Mouse (Mus musculus): Measurements from ENCODE around the gene Hecw2. TPM values are rescaled to one million over a fixed set of nuclear protein-coding genes. Genes with fewer than 3 reads are reported as not detected.

The Hecw2 gene
- polyA plus RNA-seq (2015; fragmentation: Nextera tagmentation; extraction: Ambion mirVana) = 8.3 and 10.2 TPM in 2 replicates

GRCm38 (mm10) chr1:54194954-54195305 is at the start of gene Hecw2:
Gene Hecw2 (minus strand): TSS chr1:54195168.
- peak within 1 kb of the TSS; percentile 98 for H3K27ac ChIP-seq (replicated peaks)
- H3K9ac ChIP-seq = peak within 1 kb of the TSS; percentile 94
- under 1% methylated on average over 38 of the region's 38 CpGs for WGBS

DNA sequence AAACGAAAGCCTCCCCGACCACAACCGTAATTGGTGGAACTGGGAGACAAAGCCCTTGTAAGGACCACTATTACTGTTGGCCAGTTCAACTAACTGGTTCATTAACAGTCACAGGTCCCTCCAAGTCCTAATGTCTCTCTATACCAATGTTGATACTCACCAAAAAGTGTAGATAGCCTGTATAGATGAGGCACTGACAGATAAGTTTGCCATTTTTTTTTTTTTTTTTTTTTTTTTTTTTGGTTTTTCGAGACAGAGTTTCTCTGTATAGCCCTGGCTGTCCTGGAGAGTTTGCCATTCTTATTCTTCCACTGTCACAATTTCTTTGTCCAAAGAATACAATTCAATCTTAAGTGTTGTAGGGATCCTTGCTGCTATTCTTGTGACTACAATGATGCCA is 47.8 kb upstream of the Hecw2 start:
- Histone ChIP-seq H3K27ac (replicated peaks) (no peak overlapping the region), H3K9me3 (no peaks in the 10 kb centered on the region), H3K4me3 (no peak overlapping the region), H3K4me2 (no peak overlapping the region), H3K4me1 (replicated peaks) (no peaks in the 10 kb centered on the region), H3K27me3 (no peaks in the 10 kb centered on the region), H3K36me3 (no peaks in the 10 kb centered on the region), H3K9ac (no peak overlapping the region)
- 91% methylated on average over 4 of the region's 4 CpGs for WGBS
- no peak for ATAC-seq (ENCODE audit: low read depth)

More at GRCm38 (mm10) chr1:54194954-54195305, at the start of gene Hecw2:
- peak within 1 kb of the TSS; percentile 89 for H3K4me3 ChIP-seq
- ATAC-seq (ENCODE audit: low read depth) = peak; percentile 90
- no peaks in the 10 kb centered on the region for H3K36me3 ChIP-seq
- H3K4me2 ChIP-seq = peak within 1 kb of the TSS; percentile 57
- peaks cover 12% of the 10 kb centered on the region; the same call in 1 of the 2 replicates for H3K27me3 ChIP-seq
- no peaks in the 10 kb centered on the region for H3K9me3 ChIP-seq
- peaks cover 19% of the 10 kb centered on the region for H3K4me1 ChIP-seq (replicated peaks)

- H3K27ac ChIP-seq (replicated peaks) = no peak overlapping the region
- H3K9ac ChIP-seq = no peak overlapping the region
- H3K9me3 ChIP-seq = no peaks in the 10 kb centered on the region
- H3K36me3 ChIP-seq = no peaks in the 10 kb centered on the region
- 95% methylated on average over 3 of the region's 3 CpGs for whole genome bisulfite sequencing
- H3K4me3 ChIP-seq = no peak overlapping the region
- H3K4me1 ChIP-seq (replicated peaks) = no peaks in the 10 kb centered on the region
- no peaks in the 10 kb centered on the region for H3K27me3 ChIP-seq
- ATAC-seq (ENCODE audit: low read depth) = no peak
- H3K4me2 ChIP-seq = no peak overlapping the region
These were observed 25.3 kb upstream of the Hecw2 start for GRCm38 (mm10) chr1:54220273-54220672.

DNA sequence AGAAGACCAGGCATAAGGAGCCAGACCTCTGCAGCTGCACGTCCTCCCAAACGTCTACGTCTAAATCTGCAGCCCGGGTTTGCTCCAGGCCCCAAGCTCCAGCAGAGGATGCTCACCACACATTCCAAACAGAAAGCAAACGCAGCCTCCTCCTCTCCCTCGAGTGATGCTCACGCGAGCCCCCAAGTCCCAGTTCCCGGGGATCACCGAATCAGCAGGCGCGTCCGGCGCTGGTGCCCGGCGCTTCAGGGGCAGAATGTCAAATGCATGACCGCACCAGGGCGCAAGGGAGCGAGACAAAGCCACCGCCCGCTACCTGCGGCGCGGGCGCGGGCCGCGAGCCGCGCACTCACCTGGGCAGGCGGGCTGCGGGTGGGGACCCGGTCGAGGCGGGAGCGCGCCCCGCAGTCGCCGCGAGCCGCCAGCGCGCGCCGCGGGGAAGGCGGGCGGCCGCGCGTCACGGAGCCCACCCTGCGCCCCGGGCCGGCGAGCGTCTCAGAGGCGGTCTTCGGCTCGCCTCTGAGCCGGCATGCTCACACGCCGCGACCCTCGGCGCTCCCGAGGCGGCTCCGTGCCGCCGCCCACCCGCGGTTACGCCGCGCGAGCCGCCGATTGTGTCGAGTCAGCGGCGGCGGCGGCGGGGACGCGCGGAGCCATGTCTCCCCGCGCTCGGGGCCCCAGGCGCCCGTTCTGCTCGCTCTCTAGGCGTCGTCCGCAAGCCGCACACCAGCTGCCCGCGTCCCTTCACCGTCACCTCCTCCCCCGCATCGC is 600 bp downstream of the Hecw2 start:
- H3K4me1 ChIP-seq (replicated peaks) = peaks cover 19% of the 10 kb centered on the region
- peak; percentile 92 for ATAC-seq (ENCODE audit: low read depth)
- H3K27me3 ChIP-seq = peaks cover 12% of the 10 kb centered on the region; the same call in 1 of the 2 replicates
- peak overlapping the region; percentile 89 for H3K4me3 ChIP-seq
- WGBS = 1% methylated on average over 91 of the region's 104 CpGs
- H3K27ac ChIP-seq (replicated peaks) = peak overlapping the region; percentile 98
- peak overlapping the region; percentile 94 for H3K9ac ChIP-seq
- no peaks in the 10 kb centered on the region for H3K36me3 ChIP-seq
- no peaks in the 10 kb centered on the region for H3K9me3 ChIP-seq
- peak overlapping the region; percentile 57 for H3K4me2 ChIP-seq

- peaks cover 12% of the 10 kb centered on the region; the same call in 1 of the 2 replicates for H3K27me3 ChIP-seq
- ATAC-seq (ENCODE audit: low read depth) = no peak
These were observed 1.7 kb downstream of the Hecw2 start for GRCm38 (mm10) chr1:54193191-54193770.

DNA sequence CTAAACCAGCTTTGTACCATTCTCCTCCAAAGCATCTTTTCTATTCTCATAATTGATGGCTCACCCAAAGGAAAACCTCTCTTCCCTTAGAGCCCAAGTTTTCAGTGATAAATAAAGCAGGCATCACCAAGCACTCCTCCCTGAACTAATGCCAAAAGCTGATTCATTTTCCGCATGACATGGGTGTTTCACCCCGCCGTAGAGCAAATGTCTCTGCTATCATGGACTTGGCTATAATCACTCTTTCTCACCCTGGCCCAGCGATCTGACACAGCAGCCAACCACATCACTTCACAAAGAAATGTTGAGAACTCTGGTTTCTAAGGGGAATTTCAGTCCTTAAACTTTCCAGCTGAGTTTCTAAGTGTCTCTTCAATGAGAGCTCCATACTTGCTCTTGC is 7.4 kb downstream of the Hecw2 start:
- Histone ChIP-seq H3K27ac (replicated peaks) (no peak overlapping the region), H3K4me2 (no peak overlapping the region), H3K9me3 (no peaks in the 10 kb centered on the region), H3K27me3 (no peaks in the 10 kb centered on the region), H3K4me1 (replicated peaks) (peaks cover 5% of the 10 kb centered on the region; the same call in 1 of the 2 replicates), H3K36me3 (no peaks in the 10 kb centered on the region), H3K4me3 (no peak overlapping the region), H3K9ac (no peak overlapping the region)
- WGBS = 76% methylated on average over 4 of the region's 4 CpGs
- ATAC-seq (ENCODE audit: low read depth) = no peak

More at GRCm38 (mm10) chr1:54193191-54193770, 1.7 kb downstream of the Hecw2 start:
- 22% methylated on average over 7 of the region's 7 CpGs for WGBS
- H3K27ac ChIP-seq (replicated peaks) = 0 out of 2 replicates have a peak overlapping the region, but pooled peaks have one; percentile 28
- H3K4me2 ChIP-seq = peak overlapping the region; percentile 57
- no peaks in the 10 kb centered on the region for H3K36me3 ChIP-seq
- H3K4me3 ChIP-seq = peak overlapping the region; percentile 89
- no peaks in the 10 kb centered on the region for H3K9me3 ChIP-seq
- 0 out of 2 replicates have a peak overlapping the region, but pooled peaks have one; percentile 31 for H3K9ac ChIP-seq
- H3K4me1 ChIP-seq (replicated peaks) = peaks cover 19% of the 10 kb centered on the region

- WGBS = 64% methylated on average over 3 of the region's 3 CpGs
- Histone ChIP-seq H3K36me3 (no peaks in the 10 kb centered on the region), H3K27me3 (no peaks in the 10 kb centered on the region), H3K4me3 (no peak overlapping the region), H3K4me2 (no peak overlapping the region), H3K27ac (replicated peaks) (no peak overlapping the region), H3K4me1 (replicated peaks) (no peaks in the 10 kb centered on the region), H3K9ac (no peak overlapping the region), H3K9me3 (no peaks in the 10 kb centered on the region)
- ATAC-seq (ENCODE audit: low read depth) = no peak
These were observed 8.6 kb downstream of the Hecw2 start for GRCm38 (mm10) chr1:54186347-54186746.

DNA sequence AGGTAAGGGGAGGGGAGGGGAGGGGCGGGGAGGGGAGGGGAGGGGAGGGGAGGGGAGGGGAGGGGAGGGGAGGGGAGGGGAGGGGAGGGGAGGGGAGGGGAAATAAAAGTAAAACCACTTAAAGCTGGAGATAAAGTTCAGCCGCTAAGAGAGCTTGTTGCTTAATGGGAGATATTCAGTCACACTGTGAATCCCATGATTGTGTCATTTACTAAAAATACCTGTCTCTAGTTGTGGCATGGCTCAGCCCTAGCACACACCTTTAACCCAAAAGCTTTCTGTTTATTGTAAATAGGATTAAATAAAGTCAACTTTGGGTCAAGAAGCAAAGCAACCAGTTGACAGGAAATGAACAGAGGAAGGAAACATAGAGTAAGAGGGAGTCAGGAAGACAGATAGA is 14.3 kb downstream of the Hecw2 start:
- Histone ChIP-seq H3K4me2 (no peak overlapping the region), H3K36me3 (no peaks in the 10 kb centered on the region), H3K4me3 (no peak overlapping the region), H3K9me3 (no peaks in the 10 kb centered on the region), H3K27ac (replicated peaks) (no peak overlapping the region), H3K27me3 (no peaks in the 10 kb centered on the region), H3K4me1 (replicated peaks) (no peaks in the 10 kb centered on the region), H3K9ac (no peak overlapping the region)
- no peak for ATAC-seq (ENCODE audit: low read depth)
- WGBS = 77% methylated on average over 1 of the region's 2 CpGs

GRCm38 (mm10) chr1:54179179-54179578 is 15.8 kb downstream of the Hecw2 start:
- Histone ChIP-seq H3K4me1 (replicated peaks) (no peaks in the 10 kb centered on the region), H3K27ac (replicated peaks) (no peak overlapping the region), H3K27me3 (no peaks in the 10 kb centered on the region), H3K36me3 (no peaks in the 10 kb centered on the region), H3K4me3 (no peak overlapping the region), H3K4me2 (no peak overlapping the region), H3K9me3 (no peaks in the 10 kb centered on the region), H3K9ac (no peak overlapping the region)
- ATAC-seq (ENCODE audit: low read depth) = no peak
- 91% methylated on average over 7 of the region's 7 CpGs for WGBS

DNA sequence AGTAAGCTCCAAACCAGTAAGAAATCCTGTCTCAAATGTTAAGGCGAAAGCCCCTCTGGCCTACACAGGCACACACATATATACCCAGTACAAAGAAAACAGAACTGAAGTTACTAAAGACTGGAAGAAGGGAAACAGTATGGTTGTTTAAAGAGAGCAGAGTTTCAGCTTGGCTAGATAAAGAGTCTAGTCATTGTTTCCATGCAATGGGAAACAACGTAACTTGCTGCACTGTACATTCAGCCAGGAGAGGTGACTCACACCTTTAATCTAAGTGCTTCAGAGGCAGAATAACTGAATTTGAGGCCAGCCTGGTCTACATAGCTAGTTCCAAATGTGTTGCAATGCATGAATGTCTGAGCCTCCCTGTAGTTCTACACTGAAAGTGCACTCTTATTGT is 18.4 kb downstream of the Hecw2 start:
- H3K9ac ChIP-seq = no peak overlapping the region
- no peaks in the 10 kb centered on the region for H3K36me3 ChIP-seq
- no peaks in the 10 kb centered on the region for H3K9me3 ChIP-seq
- H3K4me1 ChIP-seq (replicated peaks) = no peaks in the 10 kb centered on the region
- no peak overlapping the region for H3K4me3 ChIP-seq
- no peaks in the 10 kb centered on the region for H3K27me3 ChIP-seq
- H3K4me2 ChIP-seq = no peak overlapping the region
- 97% methylated on average over 2 of the region's 2 CpGs for WGBS
- H3K27ac ChIP-seq (replicated peaks) = no peak overlapping the region
- ATAC-seq (ENCODE audit: low read depth) = no peak

DNA sequence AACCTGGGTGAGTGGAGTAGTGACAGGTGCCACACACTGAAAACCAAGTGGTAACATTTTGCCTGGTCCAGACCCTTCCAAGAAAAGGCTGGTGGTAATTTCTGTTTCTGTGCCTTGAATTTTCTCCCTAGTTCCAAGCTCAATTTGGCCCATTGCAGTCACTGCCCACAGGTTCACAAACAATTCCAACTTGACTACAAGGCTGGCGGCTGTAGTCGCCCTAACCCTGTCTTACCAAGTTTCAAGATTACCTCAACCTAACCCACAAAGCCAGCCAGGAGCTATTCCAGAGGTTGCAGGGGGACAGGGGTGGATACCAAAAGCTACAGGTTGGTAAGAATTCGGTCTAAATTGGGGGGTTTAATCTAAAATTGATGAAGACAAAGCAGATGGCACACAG is 27.0 kb downstream of the Hecw2 start:
- no peak overlapping the region for H3K4me2 ChIP-seq
- no peaks in the 10 kb centered on the region for H3K9me3 ChIP-seq
- H3K4me1 ChIP-seq (replicated peaks) = no peaks in the 10 kb centered on the region
- ATAC-seq (ENCODE audit: low read depth) = no peak
- 95% methylated on average over 3 of the region's 3 CpGs for WGBS
- H3K27ac ChIP-seq (replicated peaks) = no peak overlapping the region
- H3K9ac ChIP-seq = no peak overlapping the region
- no peaks in the 10 kb centered on the region for H3K36me3 ChIP-seq
- H3K27me3 ChIP-seq = no peaks in the 10 kb centered on the region
- no peak overlapping the region for H3K4me3 ChIP-seq

DNA sequence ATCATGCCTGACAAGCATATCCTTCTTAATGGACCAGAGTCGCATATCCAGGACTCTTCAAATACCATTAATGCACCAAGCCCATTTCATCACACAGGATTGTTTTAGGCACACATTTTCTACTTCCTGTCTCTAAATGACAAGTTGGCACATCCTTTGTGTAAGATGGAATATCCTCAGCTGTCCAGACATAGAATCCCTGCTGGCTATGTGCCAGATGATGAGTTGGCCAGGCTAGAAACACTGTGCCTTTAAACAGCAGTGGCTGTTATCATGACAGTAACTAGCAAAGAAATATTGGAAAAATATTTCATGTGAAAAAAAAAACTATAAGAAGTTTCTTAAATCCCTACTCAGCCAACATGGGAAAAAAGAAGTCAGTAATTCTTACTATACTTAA is 35.4 kb downstream of the Hecw2 start:
- Histone ChIP-seq H3K27me3 (no peaks in the 10 kb centered on the region), H3K36me3 (no peaks in the 10 kb centered on the region), H3K4me1 (replicated peaks) (no peaks in the 10 kb centered on the region), H3K9ac (no peak overlapping the region), H3K27ac (replicated peaks) (no peak overlapping the region), H3K4me2 (no peak overlapping the region), H3K9me3 (no peaks in the 10 kb centered on the region), H3K4me3 (no peak overlapping the region)
- ATAC-seq (ENCODE audit: low read depth) = no peak
- 88% methylated on average over 1 of the region's 1 CpGs for WGBS

Data from neural tube, embryonic 13.5 days (tissue).